ENCODE assay signal across 14 mouse cellular contexts in genomic region chr15:97950240-97950639, GRCm38 (mm10). TPM values are rescaled to one million over a fixed set of nuclear protein-coding genes. Genes with fewer than 3 reads are reported as not detected.
"Had no signal": no experiment of that assay in that cellular context is flagged by ENCODE, and none has a peak within 500 bp of the region (broad histone marks: within the 10 kb centered on the region; RNA-seq: fewer than 3 reads in every experiment).

No protein-coding gene starts in this region.

- H3K4me1 ChIP-seq: liver, embryonic 12.5 days had no signal

- H3K4me2 ChIP-seq: limb, embryonic 15.5 days; liver, embryonic 12.5 days; lung, embryonic 14.5 days; neural tube, embryonic 12.5 days had no signal

- ATAC-seq: inflammation-experienced regulatory T-cells, adult 6 months; intestine, postnatal 0 days; liver, embryonic 12.5 days had no signal

- H3K27ac ChIP-seq: left cerebral cortex, adult 2 months; limb, embryonic 15.5 days; liver, embryonic 12.5 days; neural tube, embryonic 12.5 days had no signal

- DNase-seq: kidney, adult 8-10 months; lung, embryonic 14.5 days; lung, postnatal 10 days; lung, postnatal 4 days; midbrain, embryonic 14.5 days; retina, postnatal 1 day; thymus, postnatal 25 days had no signal

- H3K27me3 ChIP-seq: neural tube, embryonic 12.5 days had no signal

- H3K9ac ChIP-seq: limb, embryonic 15.5 days; liver, embryonic 12.5 days; lung, embryonic 14.5 days; neural tube, embryonic 12.5 days had no signal

- H3K9me3 ChIP-seq: limb, embryonic 15.5 days; liver, embryonic 12.5 days; midbrain, embryonic 10.5 days; neural tube, embryonic 12.5 days had no signal

- H3K4me3 ChIP-seq: left cerebral cortex, adult 2 months; limb, embryonic 15.5 days; liver, embryonic 12.5 days; midbrain, embryonic 10.5 days; neural tube, embryonic 12.5 days had no signal

- H3K36me3 ChIP-seq: limb, embryonic 15.5 days; liver, embryonic 12.5 days; midbrain, embryonic 10.5 days; neural tube, embryonic 12.5 days had no signal

RNA-seq across cellular contexts. Expression of gene Vdr, which starts 39.8 kb away (rescaled TPM):
- polyA plus RNA-seq: midbrain, embryonic 14.5 days had no signal

RNA-seq across cellular contexts. Expression of gene Col2a1, which starts 54.3 kb away (rescaled TPM):
- polyA plus RNA-seq: inflammation-experienced regulatory T-cells, adult 6 months had no signal
